Mouse (Mus musculus): ENCODE measurements around the gene Nr3c2. TPM values are rescaled to one million over a fixed set of nuclear protein-coding genes. Genes with fewer than 3 reads are reported as not detected.
A peak's percentile ranks its signal among the peaks of the same experiment; 100 is the strongest.

Gene Nr3c2
- polyA plus RNA-seq (2015; fragmentation: Nextera tagmentation; extraction: Ambion mirVana): 2.2 and 3.3 TPM in 2 replicates

- Histone ChIP-seq H3K9ac (peak within 1 kb of the TSS; percentile 22; the same call in 1 of the 2 replicates), H3K36me3 (no peaks in the 10 kb centered on the region), H3K4me1 (peaks cover 18% of the 10 kb centered on the region), H3K4me3 (replicated peaks) (peak within 1 kb of the TSS; percentile 70), H3K9me3 (no peaks in the 10 kb centered on the region), H3K27ac (no peak within 1 kb of the TSS), H3K4me2 (peak within 1 kb of the TSS; percentile 91), H3K27me3 (replicated peaks) (peaks cover 19% of the 10 kb centered on the region; the same call in 1 of the 2 replicates)
- no peak for ATAC-seq (ENCODE audit: insufficient read depth, low FRiP score, low read depth)
- whole genome bisulfite sequencing: 1% methylated on average over 41 of the region's 47 CpGs
Measured at GRCm38 (mm10) chr8:76899411-76900154, at the start of gene Nr3c2. TSS of gene Nr3c2 (plus strand) at chr8:76899442.

- no peak for ATAC-seq (ENCODE audit: insufficient read depth, low FRiP score, low read depth)
- H3K4me2 ChIP-seq: no peak overlapping the region
- no peak overlapping the region for H3K9ac ChIP-seq
- no peaks in the 10 kb centered on the region for H3K9me3 ChIP-seq
- H3K27me3 ChIP-seq (replicated peaks): no peaks in the 10 kb centered on the region
- WGBS: 65% methylated on average over 2 of the region's 2 CpGs
- no peak overlapping the region for H3K27ac ChIP-seq
- H3K36me3 ChIP-seq: no peaks in the 10 kb centered on the region
- H3K4me1 ChIP-seq: no peaks in the 10 kb centered on the region
- H3K4me3 ChIP-seq (replicated peaks): no peak overlapping the region
Measured at GRCm38 (mm10) chr8:76858534-76858933, 40.7 kb upstream of the Nr3c2 start.

GRCm38 (mm10) chr8:76859709-76860108 is 39.5 kb upstream of the Nr3c2 start:
- Histone ChIP-seq H3K27me3 (replicated peaks) (no peaks in the 10 kb centered on the region), H3K4me2 (no peak overlapping the region), H3K27ac (no peak overlapping the region), H3K9me3 (no peaks in the 10 kb centered on the region), H3K4me1 (no peaks in the 10 kb centered on the region), H3K36me3 (no peaks in the 10 kb centered on the region), H3K4me3 (replicated peaks) (no peak overlapping the region), H3K9ac (no peak overlapping the region)
- ATAC-seq (ENCODE audit: insufficient read depth, low FRiP score, low read depth): no peak

- H3K9me3 ChIP-seq: no peaks in the 10 kb centered on the region
- no peak for ATAC-seq (ENCODE audit: insufficient read depth, low FRiP score, low read depth)
- 85% methylated on average over 1 of the region's 1 CpGs for WGBS
- no peaks in the 10 kb centered on the region for H3K4me1 ChIP-seq
- H3K27me3 ChIP-seq (replicated peaks): no peaks in the 10 kb centered on the region
- no peak overlapping the region for H3K27ac ChIP-seq
- H3K9ac ChIP-seq: no peak overlapping the region
- H3K4me2 ChIP-seq: no peak overlapping the region
- no peaks in the 10 kb centered on the region for H3K36me3 ChIP-seq
- no peak overlapping the region for H3K4me3 ChIP-seq (replicated peaks)
Measured at GRCm38 (mm10) chr8:76863066-76863465, 36.2 kb upstream of the Nr3c2 start.

GRCm38 (mm10) chr8:76876809-76877208 is 22.4 kb upstream of the Nr3c2 start:
- no peaks in the 10 kb centered on the region for H3K9me3 ChIP-seq
- H3K27ac ChIP-seq: no peak overlapping the region
- no peaks in the 10 kb centered on the region for H3K4me1 ChIP-seq
- no peak for ATAC-seq (ENCODE audit: insufficient read depth, low FRiP score, low read depth)
- no peak overlapping the region for H3K4me3 ChIP-seq (replicated peaks)
- no peaks in the 10 kb centered on the region for H3K27me3 ChIP-seq (replicated peaks)
- no peak overlapping the region for H3K4me2 ChIP-seq
- no peak overlapping the region for H3K9ac ChIP-seq
- H3K36me3 ChIP-seq: no peaks in the 10 kb centered on the region
- WGBS: 89% methylated on average over 2 of the region's 2 CpGs

- no peak for ATAC-seq (ENCODE audit: insufficient read depth, low FRiP score, low read depth)
- Histone ChIP-seq H3K4me3 (replicated peaks) (no peak overlapping the region), H3K4me2 (no peak overlapping the region), H3K9ac (no peak overlapping the region), H3K36me3 (no peaks in the 10 kb centered on the region), H3K27me3 (replicated peaks) (peaks cover 14% of the 10 kb centered on the region; the same call in 1 of the 2 replicates), H3K27ac (no peak overlapping the region), H3K9me3 (no peaks in the 10 kb centered on the region), H3K4me1 (peaks cover 15% of the 10 kb centered on the region)
- 0% methylated on average over 2 of the region's 2 CpGs for WGBS
Measured at GRCm38 (mm10) chr8:76897050-76897449, 2.2 kb upstream of the Nr3c2 start.

- H3K4me2 ChIP-seq: peak overlapping the region; percentile 91
- no peaks in the 10 kb centered on the region for H3K9me3 ChIP-seq
- H3K4me1 ChIP-seq: peaks cover 18% of the 10 kb centered on the region
- under 1% methylated on average over 52 of the region's 60 CpGs for WGBS
- no peak overlapping the region for H3K27ac ChIP-seq
- peak overlapping the region; percentile 22; the same call in 1 of the 2 replicates for H3K9ac ChIP-seq
- H3K36me3 ChIP-seq: no peaks in the 10 kb centered on the region
- H3K4me3 ChIP-seq (replicated peaks): peak overlapping the region; percentile 70
- peak; percentile 33; the same call in 1 of the 2 replicates for ATAC-seq (ENCODE audit: insufficient read depth, low FRiP score, low read depth)
- peaks cover 19% of the 10 kb centered on the region; the same call in 1 of the 2 replicates for H3K27me3 ChIP-seq (replicated peaks)
Measured at GRCm38 (mm10) chr8:76898721-76899410, 376 bp upstream of the Nr3c2 start.

GRCm38 (mm10) chr8:76900155-76901141 is 1.2 kb downstream of the Nr3c2 start:
- Histone ChIP-seq H3K4me1 (peaks cover 18% of the 10 kb centered on the region), H3K27me3 (replicated peaks) (peaks cover 19% of the 10 kb centered on the region; the same call in 1 of the 2 replicates), H3K9me3 (no peaks in the 10 kb centered on the region), H3K27ac (no peak overlapping the region), H3K4me3 (replicated peaks) (peak overlapping the region; percentile 70), H3K36me3 (no peaks in the 10 kb centered on the region), H3K4me2 (peak overlapping the region; percentile 91), H3K9ac (0 out of 2 replicates have a peak overlapping the region, but pooled peaks have one; percentile 25)
- under 1% methylated on average over 58 of the region's 58 CpGs for WGBS
- no peak for ATAC-seq (ENCODE audit: insufficient read depth, low FRiP score, low read depth)

- peak; percentile 97 for ATAC-seq (ENCODE audit: insufficient read depth, low FRiP score, low read depth)
- H3K4me1 ChIP-seq: peaks cover 18% of the 10 kb centered on the region
- H3K4me2 ChIP-seq: peak overlapping the region; percentile 91
- H3K9ac ChIP-seq: peak overlapping the region; percentile 39; the same call in 1 of the 2 replicates
- no peak overlapping the region for H3K27ac ChIP-seq
- WGBS: under 1% methylated on average over 36 of the region's 41 CpGs
- peaks cover 19% of the 10 kb centered on the region; the same call in 1 of the 2 replicates for H3K27me3 ChIP-seq (replicated peaks)
- H3K36me3 ChIP-seq: no peaks in the 10 kb centered on the region
- H3K9me3 ChIP-seq: no peaks in the 10 kb centered on the region
- peak overlapping the region; percentile 70 for H3K4me3 ChIP-seq (replicated peaks)
Measured at GRCm38 (mm10) chr8:76901430-76902204, 2.4 kb downstream of the Nr3c2 start.

GRCm38 (mm10) chr8:76902205-76903078 is 3.2 kb downstream of the Nr3c2 start:
- H3K9ac ChIP-seq: peak overlapping the region; percentile 46; the same call in 1 of the 2 replicates
- peak overlapping the region; percentile 70 for H3K4me3 ChIP-seq (replicated peaks)
- H3K4me1 ChIP-seq: peaks cover 18% of the 10 kb centered on the region
- H3K9me3 ChIP-seq: no peaks in the 10 kb centered on the region
- peaks cover 18% of the 10 kb centered on the region; the same call in 1 of the 2 replicates for H3K27me3 ChIP-seq (replicated peaks)
- no peak overlapping the region for H3K27ac ChIP-seq
- H3K4me2 ChIP-seq: peak overlapping the region; percentile 91
- under 1% methylated on average over 33 of the region's 35 CpGs for WGBS
- ATAC-seq (ENCODE audit: insufficient read depth, low FRiP score, low read depth): peak; percentile 20
- no peaks in the 10 kb centered on the region for H3K36me3 ChIP-seq
